Mouse (Mus musculus) layer of hippocampus, postnatal 10 days (tissue): ENCODE data around the gene Psmd5. TPM values are rescaled to one million over a fixed set of nuclear protein-coding genes. Genes with fewer than 3 reads are reported as not detected.
A peak's percentile ranks its signal among the peaks of the same experiment; 100 is the strongest.

Experiments used
- DNase-seq, 2 experiments: peaks; one replicate each; pipeline ENCODE4 v3.0.0; 2021; ENCODE audit warnings: low spot score in 2 of 2
- long read RNA-seq: library from polyadenylated mRNA; stranded (forward); transcript quantifications from one replicate; pipeline ENCODE4 v2.0.0, GENCODE M21; 2023
- total RNA-seq, 2 experiments: library from RNA; stranded (reverse); gene quantifications; 2 replicates each; pipeline ENCODE4 v1.2.3; 2021

Gene Psmd5
- total RNA-seq, result 10 to 100 TPM; 39.6 to 48.0 TPM
- long read RNA-seq, full-length matches to known transcripts, result 59 of 81 reads
- long read RNA-seq, partial matches to known transcripts, result 1 of 81 reads
- long read RNA-seq, other reads (novel, unspliced or antisense), result 21 of 81 reads

GRCm38 (mm10) chr2:34874816-34875345 is at the start of gene Psmd5:
TSS of gene Psmd5 (minus strand) at chr2:34874968.
- no peak for DNase-seq

- no peak for DNase-seq
These were observed 48.0 kb upstream of the Psmd5 start for GRCm38 (mm10) chr2:34922729-34923128.

GRCm38 (mm10) chr2:34920144-34920543 is 45.4 kb upstream of the Psmd5 start:
- DNase-seq, result no peak

GRCm38 (mm10) chr2:34915103-34915502 is 40.3 kb upstream of the Psmd5 start:
- no peak for DNase-seq

- DNase-seq, result no peak
These were observed 40.0 kb upstream of the Psmd5 start for GRCm38 (mm10) chr2:34914823-34915082.

GRCm38 (mm10) chr2:34914069-34914822 is 39.5 kb upstream of the Psmd5 start:
- DNase-seq, result peak in 1 of 2 experiments; percentile 55

- DNase-seq, result peak in 1 of 2 experiments; percentile 37
These were observed 38.7 kb upstream of the Psmd5 start, which contains the start of gene Phf19 for GRCm38 (mm10) chr2:34913218-34914068. TSS of gene Phf19 (minus strand) at chr2:34914026.

- no peak for DNase-seq
These were observed 37.8 kb upstream of the Psmd5 start for GRCm38 (mm10) chr2:34912613-34913012.

- DNase-seq, result no peak
These were observed 37.1 kb upstream of the Psmd5 start for GRCm38 (mm10) chr2:34911871-34912270.

GRCm38 (mm10) chr2:34909719-34910118 is 35.0 kb upstream of the Psmd5 start:
- no peak for DNase-seq

GRCm38 (mm10) chr2:34906861-34907604 is 32.3 kb upstream of the Psmd5 start:
- peak in 1 of 2 experiments; percentile 28 for DNase-seq

- peak in 1 of 2 experiments; percentile 15 for DNase-seq
These were observed 31.7 kb upstream of the Psmd5 start for GRCm38 (mm10) chr2:34906426-34906825.

- peak; percentile 98 for DNase-seq
These were observed 30.2 kb upstream of the Psmd5 start for GRCm38 (mm10) chr2:34904849-34905542.

- peak in 1 of 2 experiments; percentile 25 for DNase-seq
These were observed 29.1 kb upstream of the Psmd5 start for GRCm38 (mm10) chr2:34903652-34904405.

GRCm38 (mm10) chr2:34903191-34903590 is 28.4 kb upstream of the Psmd5 start:
- DNase-seq, result no peak

- no peak for DNase-seq
These were observed 28.0 kb upstream of the Psmd5 start for GRCm38 (mm10) chr2:34902731-34903130.

- no peak for DNase-seq
These were observed 27.0 kb upstream of the Psmd5 start for GRCm38 (mm10) chr2:34901726-34902125.

GRCm38 (mm10) chr2:34900412-34900811 is 25.6 kb upstream of the Psmd5 start:
- peak in 1 of 2 experiments; percentile 37 for DNase-seq

GRCm38 (mm10) chr2:34899682-34900081 is 24.9 kb upstream of the Psmd5 start:
- no peak for DNase-seq

- DNase-seq, result peak in 1 of 2 experiments; percentile 19
These were observed 23.1 kb upstream of the Psmd5 start for GRCm38 (mm10) chr2:34897820-34898219.
